Mouse (Mus musculus) kidney, adult 2 months (tissue): Measurements from ENCODE around the gene Aoah.

Experiments
- CTCF ChIP-seq: fragments of 200-500 bp; conservative IDR thresholded peaks from 2 replicates; pipeline ENCODE4 v1.5.1; 2011; ENCODE audit warnings: low read depth, mild to moderate bottlenecking, control low read depth, low read length, moderate library complexity, mixed read lengths; ENCODE audit not compliant: insufficient read depth, insufficient read length
- POLR2A ChIP-seq: fragments of 200-500 bp; IDR thresholded peaks from one replicate; pipeline ENCODE4 v1.6.1; 2011; ENCODE audit warnings: low read depth, low read length, control low read depth

GRCm38 (mm10) chr13:20981234-20982230 is 187.6 kb downstream of the Aoah start:
- TF ChIP-seq CTCF (no peak), POLR2A (no peak)
